Mouse (Mus musculus) heart, embryonic 13.5 days (tissue): Measurements from ENCODE around the gene Nlrp1b. TPM values are rescaled to one million over a fixed set of nuclear protein-coding genes. Genes with fewer than 3 reads are reported as not detected.

ENCODE experiments used
- ATAC-seq: fragments of 200-750 bp; cut with Nextera tagmentation; 2 replicates; pipeline ENCODE4 v1.8.0; 2017; ENCODE audit warnings: moderate TSS enrichment; ENCODE audit not compliant: insufficient number of reproducible peaks, low FRiP score, low TSS enrichment; ENCODE audit errors: extremely low read depth
- H3K27ac ChIP-seq: fragments of 300-500 bp; sonication (generic); replicated peaks from 2 replicates; pipeline ENCODE4 v1.5.1; 2015; ENCODE audit warnings: moderate library complexity, mild to moderate bottlenecking, inconsistent platforms
- H3K27me3 ChIP-seq: fragments of 300-500 bp; sonication (generic); replicated peaks from 2 replicates; pipeline ENCODE4 v1.6.1; 2015; ENCODE audit warnings: mild to moderate bottlenecking, inconsistent platforms
- H3K36me3 ChIP-seq: fragments of 300-500 bp; sonication (generic); 2 replicates; pipeline ENCODE4 v1.6.1; 2015; ENCODE audit warnings: mild to moderate bottlenecking, inconsistent platforms
- H3K4me1 ChIP-seq: fragments of 300-500 bp; sonication (generic); 2 replicates; pipeline ENCODE4 v1.6.1; 2015; ENCODE audit warnings: inconsistent platforms
- H3K4me2 ChIP-seq: fragments of 300-500 bp; sonication (generic); 2 replicates; pipeline ENCODE4 v1.6.1; 2015; ENCODE audit warnings: inconsistent platforms, mild to moderate bottlenecking, moderate library complexity
- H3K4me3 ChIP-seq: fragments of 300-500 bp; sonication (generic); 2 replicates; pipeline ENCODE4 v1.5.1; 2015; ENCODE audit warnings: moderate library complexity, mild to moderate bottlenecking, inconsistent platforms
- H3K9ac ChIP-seq: fragments of 300-500 bp; sonication (generic); 2 replicates; pipeline ENCODE4 v1.6.1; 2015; ENCODE audit warnings: inconsistent platforms, mild to moderate bottlenecking, moderate library complexity
- H3K9me3 ChIP-seq: fragments of 300-500 bp; sonication (generic); 2 replicates; pipeline ENCODE4 v1.6.1; 2016; ENCODE audit warnings: inconsistent platforms
- WGBS: fragments of 180-500 bp; shearing (Covaris S2); methylation state at CpG from one replicate; pipeline ENCODE4 v1.1.7; 2015; ENCODE audit warnings: mixed read lengths; 5-methylcytosine and 5-hydroxymethylcytosine counted together
- polyA plus RNA-seq: library from polyadenylated mRNA; unstranded; fragments of >200 nt; fragmentation: Nextera tagmentation; extraction: Ambion mirVana; gene quantifications from 2 replicates; pipeline ENCODE4 v1.2.1, GENCODE M21; 2015

The Nlrp1b gene
- polyA plus RNA-seq, 1 experiment from 2014 or later: not detected

- no peaks in the 10 kb centered on the region for H3K36me3 ChIP-seq
- no peaks in the 10 kb centered on the region for H3K9me3 ChIP-seq
- H3K4me1 ChIP-seq: no peaks in the 10 kb centered on the region
- no peak overlapping the region for H3K27ac ChIP-seq
- H3K27me3 ChIP-seq: no peaks in the 10 kb centered on the region
- no peak overlapping the region for H3K4me2 ChIP-seq
- 75% methylated on average over 1 of the region's 1 CpGs for WGBS
- no peak overlapping the region for H3K4me3 ChIP-seq
- no peak overlapping the region for H3K9ac ChIP-seq
- ATAC-seq: no peak
Measured at GRCm38 (mm10) chr11:71142031-71142430, 88.5 kb downstream of the Nlrp1b start.

- no peak for ATAC-seq
- Histone ChIP-seq H3K9me3 (no peaks in the 10 kb centered on the region), H3K4me3 (no peak overlapping the region), H3K36me3 (no peaks in the 10 kb centered on the region), H3K27me3 (no peaks in the 10 kb centered on the region), H3K9ac (no peak overlapping the region), H3K4me2 (no peak overlapping the region), H3K4me1 (no peaks in the 10 kb centered on the region), H3K27ac (no peak overlapping the region)
- 71% methylated on average over 2 of the region's 2 CpGs for WGBS
Measured at GRCm38 (mm10) chr11:71107128-71107527, 123.4 kb downstream of the Nlrp1b start.

GRCm38 (mm10) chr11:71106261-71107021 lies 124.1 kb downstream of the Nlrp1b start:
- Histone ChIP-seq H3K4me3 (no peak overlapping the region), H3K4me2 (no peak overlapping the region), H3K27ac (no peak overlapping the region), H3K9me3 (no peaks in the 10 kb centered on the region), H3K9ac (no peak overlapping the region), H3K4me1 (no peaks in the 10 kb centered on the region), H3K27me3 (no peaks in the 10 kb centered on the region), H3K36me3 (no peaks in the 10 kb centered on the region)
- no peak for ATAC-seq

GRCm38 (mm10) chr11:71103931-71104330 lies 126.6 kb downstream of the Nlrp1b start:
- H3K36me3 ChIP-seq: no peaks in the 10 kb centered on the region
- no peak overlapping the region for H3K4me2 ChIP-seq
- H3K27me3 ChIP-seq: no peaks in the 10 kb centered on the region
- no peak overlapping the region for H3K27ac ChIP-seq
- no peaks in the 10 kb centered on the region for H3K9me3 ChIP-seq
- H3K9ac ChIP-seq: no peak overlapping the region
- no peaks in the 10 kb centered on the region for H3K4me1 ChIP-seq
- ATAC-seq: no peak
- H3K4me3 ChIP-seq: no peak overlapping the region

Other genes starting within 250 kb of the Nlrp1b start
- 248 and 269 TPM in 2 replicates for gene C1qbp, start 247.7 kb downstream of the Nlrp1b start, polyA plus RNA-seq
- 11.3 and 12.6 TPM in 2 replicates for gene Dhx33, start 226.3 kb downstream of the Nlrp1b start, polyA plus RNA-seq
- gene Mis12, start 211.1 kb downstream of the Nlrp1b start, polyA plus RNA-seq: 22.6 and 24.5 TPM in 2 replicates
- gene Derl2, start 210.9 kb downstream of the Nlrp1b start, polyA plus RNA-seq: 30.8 and 35.6 TPM in 2 replicates
- gene 6330403K07Rik, start 197.2 kb downstream of the Nlrp1b start, polyA plus RNA-seq: 35.8 and 40.1 TPM in 2 replicates
- not detected in 2 replicates for gene Nlrp1a, start 86.0 kb downstream of the Nlrp1b start, polyA plus RNA-seq